Mouse (Mus musculus) midbrain, postnatal 0 days (tissue): ENCODE measurements around the gene Gria2. TPM values are rescaled to one million over a fixed set of nuclear protein-coding genes. Genes with fewer than 3 reads are reported as not detected.

ENCODE experiments used
- ATAC-seq: fragments of 200-750 bp; cut with Nextera tagmentation; 2 replicates; pipeline ENCODE4 v1.8.0; 2017; ENCODE audit warnings: moderate number of reproducible peaks, mild to moderate bottlenecking, moderate TSS enrichment, moderate library complexity; ENCODE audit not compliant: low FRiP score
- DNase-seq: peaks from one replicate; pipeline ENCODE4 v3.0.0-alpha.2; 2015; ENCODE audit warnings: low spot score
- H3K27ac ChIP-seq: fragments of 300-500 bp; sonication (generic); 2 replicates; pipeline ENCODE4 v1.5.1; 2014; ENCODE audit warnings: low read depth, mild to moderate bottlenecking, low read length, mixed read lengths
- H3K27me3 ChIP-seq: fragments of 300-500 bp; sonication (generic); 2 replicates; pipeline ENCODE4 v1.6.1; 2014; ENCODE audit warnings: low read length, control low read depth, mixed read lengths; ENCODE audit not compliant: insufficient read depth
- H3K36me3 ChIP-seq: fragments of 300-500 bp; sonication (generic); 2 replicates; pipeline ENCODE4 v1.6.1; 2014; ENCODE audit warnings: low read length, control low read depth, mixed read lengths; ENCODE audit not compliant: insufficient read depth
- H3K4me1 ChIP-seq: fragments of 300-500 bp; sonication (generic); 2 replicates; pipeline ENCODE4 v1.6.1; 2014; ENCODE audit warnings: mild to moderate bottlenecking, control low read depth, antibody characterized with exemption, low read length, mixed read lengths; ENCODE audit not compliant: insufficient read depth
- H3K4me2 ChIP-seq: fragments of 300-500 bp; sonication (generic); 2 replicates; pipeline ENCODE4 v1.6.1; 2014; ENCODE audit warnings: low read depth, mild to moderate bottlenecking, low read length, mixed read lengths; ENCODE audit not compliant: poor library complexity, severe bottlenecking
- H3K4me3 ChIP-seq: fragments of 300-500 bp; sonication (generic); 2 replicates; pipeline ENCODE4 v1.5.1; 2014; ENCODE audit warnings: low read depth, mild to moderate bottlenecking, low read length, moderate library complexity
- H3K9ac ChIP-seq: fragments of 300-500 bp; sonication (generic); replicated peaks from 2 replicates; pipeline ENCODE4 v1.6.1; 2014; ENCODE audit warnings: mild to moderate bottlenecking, low read length, moderate library complexity, mixed read lengths; ENCODE audit not compliant: poor library complexity, severe bottlenecking
- H3K9me3 ChIP-seq: fragments of 300-500 bp; sonication (generic); 2 replicates; pipeline ENCODE4 v1.6.1; 2016; ENCODE audit warnings: low read length, control low read depth
- CTCF ChIP-seq: IDR thresholded peaks from 2 replicates; pipeline ENCODE4 v1.5.1; 2016; ENCODE audit warnings: antibody characterized with exemption, mild to moderate bottlenecking
- WGBS: fragments of 180-500 bp; shearing (Covaris S2); extraction: QIAGEN DNeasy Blood & Tissue Kit; methylation state at CpG from one replicate; pipeline ENCODE4 v1.1.7; 2014; 5-methylcytosine and 5-hydroxymethylcytosine counted together
- polyA plus RNA-seq: library from polyadenylated mRNA; unstranded; fragments of >200 nt; fragmentation: Nextera tagmentation; extraction: Ambion mirVana; gene quantifications from 2 replicates; pipeline ENCODE4 v1.2.1, GENCODE M21; 2015
- total RNA-seq: library from RNA; depleted of rRNA; stranded (reverse); fragments of >200 nt; gene quantifications from 2 replicates; pipeline ENCODE4 v1.2.3, GENCODE M21; 2014; rRNA removed

Gria2 gene
- 195 and 220 TPM in 2 replicates for total RNA-seq
- 192 and 207 TPM in 2 replicates for polyA plus RNA-seq

GRCm38 (mm10) chr3:80802596-80803081 lies at the start of gene Gria2:
Gene Gria2, minus strand, starts transcription at chr3:80802835.
- WGBS = 0% methylated on average over 30 of the region's 35 CpGs
- DNase-seq = peak; percentile 93
- ATAC-seq = peak; percentile 94
- Histone ChIP-seq H3K4me2 (peak within 1 kb of the TSS; percentile 70), H3K9ac (peak within 1 kb of the TSS; percentile 91), H3K9me3 (no peaks in the 10 kb centered on the region), H3K4me1 (no peaks in the 10 kb centered on the region), H3K36me3 (no peaks in the 10 kb centered on the region), H3K27me3 (no peaks in the 10 kb centered on the region), H3K4me3 (peak within 1 kb of the TSS; percentile 84), H3K27ac (peak within 1 kb of the TSS; percentile 91)
- no peak for TF ChIP-seq CTCF

GRCm38 (mm10) chr3:80850947-80851346 lies 48.3 kb upstream of the Gria2 start:
- H3K9ac ChIP-seq = no peak overlapping the region
- no peaks in the 10 kb centered on the region for H3K9me3 ChIP-seq
- ATAC-seq (no peak), DNase-seq (no peak)
- no peak overlapping the region for H3K4me2 ChIP-seq
- H3K27ac ChIP-seq = no peak overlapping the region
- no peaks in the 10 kb centered on the region for H3K36me3 ChIP-seq
- H3K4me1 ChIP-seq = no peaks in the 10 kb centered on the region
- H3K4me3 ChIP-seq = no peak overlapping the region
- H3K27me3 ChIP-seq = no peaks in the 10 kb centered on the region
- 89% methylated on average over 10 of the region's 10 CpGs for WGBS
- TF ChIP-seq CTCF = no peak

GRCm38 (mm10) chr3:80845634-80846033 lies 43.0 kb upstream of the Gria2 start:
- ATAC-seq = no peak
- no peak overlapping the region for H3K4me2 ChIP-seq
- 88% methylated on average over 2 of the region's 2 CpGs for WGBS

GRCm38 (mm10) chr3:80839845-80840244 lies 37.2 kb upstream of the Gria2 start:
- no peak overlapping the region for H3K27ac ChIP-seq
- DNase-seq (no peak), ATAC-seq (no peak)
- WGBS = 81% methylated on average over 5 of the region's 5 CpGs
- H3K36me3 ChIP-seq = no peaks in the 10 kb centered on the region
- H3K4me3 ChIP-seq = no peak overlapping the region
- no peak overlapping the region for H3K4me2 ChIP-seq
- H3K9ac ChIP-seq = no peak overlapping the region
- H3K9me3 ChIP-seq = no peaks in the 10 kb centered on the region
- H3K27me3 ChIP-seq = no peaks in the 10 kb centered on the region
- no peak for TF ChIP-seq CTCF
- no peaks in the 10 kb centered on the region for H3K4me1 ChIP-seq

More at GRCm38 (mm10) chr3:80845634-80846033, 43.0 kb upstream of the Gria2 start:
- Histone ChIP-seq H3K36me3 (no peaks in the 10 kb centered on the region), H3K9me3 (no peaks in the 10 kb centered on the region), H3K27me3 (no peaks in the 10 kb centered on the region), H3K27ac (no peak overlapping the region), H3K4me1 (no peaks in the 10 kb centered on the region), H3K4me3 (no peak overlapping the region), H3K9ac (no peak overlapping the region)
- DNase-seq = no peak
- no peak for TF ChIP-seq CTCF

- no peak overlapping the region for H3K4me2 ChIP-seq
- DNase-seq = no peak
- no peak overlapping the region for H3K9ac ChIP-seq
- H3K27me3 ChIP-seq = no peaks in the 10 kb centered on the region
- no peaks in the 10 kb centered on the region for H3K36me3 ChIP-seq
- H3K4me1 ChIP-seq = no peaks in the 10 kb centered on the region
- H3K4me3 ChIP-seq = no peak overlapping the region
- WGBS = 59% methylated on average over 3 of the region's 3 CpGs
- ATAC-seq = no peak
- H3K27ac ChIP-seq = no peak overlapping the region
- no peaks in the 10 kb centered on the region for H3K9me3 ChIP-seq
- no peak for TF ChIP-seq CTCF
These were observed 34.9 kb upstream of the Gria2 start for GRCm38 (mm10) chr3:80837583-80837982.

GRCm38 (mm10) chr3:80823975-80824374 lies 21.3 kb upstream of the Gria2 start:
- no peak overlapping the region for H3K27ac ChIP-seq
- no peak for TF ChIP-seq CTCF
- H3K4me1 ChIP-seq = no peaks in the 10 kb centered on the region
- no peaks in the 10 kb centered on the region for H3K36me3 ChIP-seq
- no peak overlapping the region for H3K4me3 ChIP-seq
- DNase-seq = no peak
- no peaks in the 10 kb centered on the region for H3K9me3 ChIP-seq
- WGBS = 94% methylated on average over 1 of the region's 1 CpGs
- H3K27me3 ChIP-seq = no peaks in the 10 kb centered on the region
- no peak overlapping the region for H3K9ac ChIP-seq
- no peak for ATAC-seq
- no peak overlapping the region for H3K4me2 ChIP-seq
